Mouse (Mus musculus) splenic B cell, adult 2 months (primary cell): ENCODE data around the gene Proser1.

Experiments
- DNase-seq: peaks from one replicate; pipeline ENCODE4 v3.0.0-alpha.2; 2011; ENCODE audit warnings: low read depth, low spot score
- H3K27me3 ChIP-seq: 2 replicates; pipeline ENCODE4 v1.6.1; 2012; ENCODE audit warnings: mild to moderate bottlenecking, low read length, moderate library complexity, mixed read lengths; ENCODE audit not compliant: control insufficient read depth, poor library complexity, insufficient read depth, severe bottlenecking
- H3K36me3 ChIP-seq: 2 replicates; pipeline ENCODE4 v1.6.1; 2012; ENCODE audit warnings: mild to moderate bottlenecking, low read length, moderate library complexity, mixed read lengths; ENCODE audit not compliant: control insufficient read depth, poor library complexity, insufficient read depth, severe bottlenecking

Proser1 gene

GRCm38 (mm10) chr3:53454005-53454404 lies 9.5 kb upstream of the Proser1 start:
- H3K36me3 ChIP-seq: peaks cover 5% of the 10 kb centered on the region; the same call in 1 of the 2 replicates

GRCm38 (mm10) chr3:53454561-53454960 lies 8.9 kb upstream of the Proser1 start:
- no peak for DNase-seq
- H3K36me3 ChIP-seq: peaks cover 5% of the 10 kb centered on the region; the same call in 1 of the 2 replicates
- H3K27me3 ChIP-seq: no peaks in the 10 kb centered on the region

More at GRCm38 (mm10) chr3:53454005-53454404, 9.5 kb upstream of the Proser1 start:
- no peaks in the 10 kb centered on the region for H3K27me3 ChIP-seq
- no peak for DNase-seq

GRCm38 (mm10) chr3:53454984-53455383 lies 8.5 kb upstream of the Proser1 start:
- DNase-seq: no peak
- peaks cover 5% of the 10 kb centered on the region; the same call in 1 of the 2 replicates for H3K36me3 ChIP-seq
- H3K27me3 ChIP-seq: no peaks in the 10 kb centered on the region

- Histone ChIP-seq H3K36me3 (peaks cover 5% of the 10 kb centered on the region; the same call in 1 of the 2 replicates), H3K27me3 (no peaks in the 10 kb centered on the region)
- DNase-seq: no peak
These were observed 5.7 kb upstream of the Proser1 start for GRCm38 (mm10) chr3:53457750-53458149.

GRCm38 (mm10) chr3:53460106-53460505 lies 3.4 kb upstream of the Proser1 start:
- peak; percentile 8 for DNase-seq
- Histone ChIP-seq H3K36me3 (peaks cover 2% of the 10 kb centered on the region; the same call in 1 of the 2 replicates), H3K27me3 (no peaks in the 10 kb centered on the region)

GRCm38 (mm10) chr3:53462701-53463045 lies 793 bp upstream of the Proser1 start:
- H3K27me3 ChIP-seq: no peaks in the 10 kb centered on the region
- no peaks in the 10 kb centered on the region for H3K36me3 ChIP-seq
- no peak for DNase-seq

- no peak for DNase-seq
These were observed 274 bp downstream of the Proser1 start for GRCm38 (mm10) chr3:53463765-53464114.

GRCm38 (mm10) chr3:53464146-53464698 lies 756 bp downstream of the Proser1 start:
- no peaks in the 10 kb centered on the region for H3K27me3 ChIP-seq
- no peaks in the 10 kb centered on the region for H3K36me3 ChIP-seq
- DNase-seq: peak; percentile 9

More at GRCm38 (mm10) chr3:53463765-53464114, 274 bp downstream of the Proser1 start:
- H3K36me3 ChIP-seq: no peaks in the 10 kb centered on the region
- H3K27me3 ChIP-seq: no peaks in the 10 kb centered on the region

- no peaks in the 10 kb centered on the region for H3K27me3 ChIP-seq
- H3K36me3 ChIP-seq: no peaks in the 10 kb centered on the region
- no peak for DNase-seq
These were observed 1.9 kb downstream of the Proser1 start for GRCm38 (mm10) chr3:53465330-53465729.

- peak; percentile 53 for DNase-seq
- H3K27me3 ChIP-seq: no peaks in the 10 kb centered on the region
- peaks cover 1% of the 10 kb centered on the region for H3K36me3 ChIP-seq
These were observed 3.0 kb downstream of the Proser1 start for GRCm38 (mm10) chr3:53466481-53466880.

GRCm38 (mm10) chr3:53467356-53467755 lies 3.9 kb downstream of the Proser1 start:
- Histone ChIP-seq H3K27me3 (no peaks in the 10 kb centered on the region), H3K36me3 (peaks cover 5% of the 10 kb centered on the region)
- no peak for DNase-seq

- DNase-seq: no peak
- Histone ChIP-seq H3K27me3 (no peaks in the 10 kb centered on the region), H3K36me3 (peaks cover 9% of the 10 kb centered on the region)
These were observed 6.2 kb downstream of the Proser1 start for GRCm38 (mm10) chr3:53469650-53470049.

GRCm38 (mm10) chr3:53472061-53472460 lies 8.6 kb downstream of the Proser1 start:
- peaks cover 9% of the 10 kb centered on the region for H3K36me3 ChIP-seq
- no peak for DNase-seq
- no peaks in the 10 kb centered on the region for H3K27me3 ChIP-seq

- DNase-seq: no peak
- Histone ChIP-seq H3K27me3 (no peaks in the 10 kb centered on the region), H3K36me3 (peaks cover 10% of the 10 kb centered on the region)
These were observed 10.7 kb downstream of the Proser1 start for GRCm38 (mm10) chr3:53474179-53474578.

- peak; percentile 55 for DNase-seq
- Histone ChIP-seq H3K36me3 (peaks cover 10% of the 10 kb centered on the region), H3K27me3 (no peaks in the 10 kb centered on the region)
These were observed 12.4 kb downstream of the Proser1 start for GRCm38 (mm10) chr3:53475889-53476288.

GRCm38 (mm10) chr3:53477468-53477867 lies 14.0 kb downstream of the Proser1 start:
- no peaks in the 10 kb centered on the region for H3K27me3 ChIP-seq
- DNase-seq: no peak
- H3K36me3 ChIP-seq: peaks cover 6% of the 10 kb centered on the region
